Mouse (Mus musculus): Measurements from ENCODE around the gene Grin1.

Grin1 gene

DNA sequence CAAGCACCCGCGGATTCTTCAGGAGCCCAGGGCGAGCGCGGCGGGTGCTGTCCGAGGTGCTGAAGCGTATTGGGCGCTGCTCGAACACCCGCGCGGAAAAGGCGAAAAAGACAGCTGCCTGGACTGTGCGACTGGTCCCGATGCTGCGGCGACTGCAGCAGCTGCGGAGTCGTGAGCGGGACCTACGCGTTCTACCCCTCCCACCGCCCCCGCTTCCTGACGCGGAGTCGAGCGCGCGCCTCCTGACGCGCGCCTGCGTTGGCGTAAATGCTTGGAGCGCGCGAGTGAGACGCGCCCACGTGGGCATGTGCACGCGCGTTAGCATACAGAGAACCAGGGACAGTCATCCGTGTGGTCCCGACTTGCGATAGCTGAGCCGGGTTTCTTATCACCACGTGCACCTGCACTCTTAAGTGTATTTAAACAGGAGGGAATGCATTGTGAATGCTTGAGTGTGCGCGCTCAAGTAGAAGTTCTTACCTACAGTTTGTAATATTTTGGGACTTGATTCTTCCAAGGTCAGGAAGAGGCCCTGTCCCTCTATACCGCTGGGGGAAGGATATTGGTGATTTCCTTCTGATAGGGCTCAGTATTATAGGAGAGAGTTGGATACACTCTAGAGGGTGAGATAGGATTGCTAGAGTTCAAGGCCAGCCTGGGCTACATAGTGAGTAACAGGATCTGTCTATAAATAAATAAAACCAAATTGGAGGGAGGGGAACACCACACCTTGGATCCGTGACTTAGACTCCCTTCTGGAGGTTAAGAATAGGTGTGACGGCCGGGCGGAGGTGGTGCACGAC lies at the start of gene Grin1:
Grin1 (minus strand) TSS at position 217 of the 803 bp plus-strand sequence.
- in situ Hi-C loops (cut with MboI; ENCODE audit: low sequenced_read_pairs): no loop called here

DNA sequence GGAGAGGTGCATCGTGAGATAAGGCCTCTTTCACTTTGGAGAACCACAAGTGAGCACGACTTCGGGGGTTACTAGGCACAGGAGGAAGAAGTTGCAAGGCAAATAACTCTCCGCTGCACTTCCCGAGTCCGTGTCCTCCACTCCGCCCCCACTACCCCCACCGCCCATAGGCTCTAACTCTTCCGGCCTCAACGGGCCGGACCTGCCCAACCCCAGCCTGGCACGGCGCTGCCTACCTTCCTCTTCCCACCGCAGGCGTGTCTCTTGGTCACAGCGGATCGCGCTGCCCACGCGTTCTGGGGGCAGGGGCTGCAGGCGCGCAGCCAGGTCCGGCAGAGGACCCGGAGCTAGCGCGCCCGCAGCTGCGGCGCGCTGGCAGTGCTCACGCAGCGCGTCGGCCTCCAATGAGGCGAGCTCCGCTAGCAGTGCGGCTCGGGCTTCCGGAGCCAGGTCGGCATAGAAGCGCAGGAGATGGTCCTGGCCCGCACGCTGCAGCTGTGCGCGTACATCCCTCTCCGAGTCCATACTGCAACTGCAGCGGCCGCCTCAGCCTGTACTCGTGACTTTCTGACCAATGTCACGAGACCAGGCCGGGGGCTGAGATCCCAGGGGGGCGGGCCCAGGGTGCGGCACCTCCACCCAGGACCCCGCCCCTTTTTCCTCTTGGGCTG lies 46.2 kb upstream of the Grin1 start, which contains the start of gene Uap1l1:
Uap1l1 (minus strand) TSS at position 592 of the 671 bp plus-strand sequence.
- in situ Hi-C loops (cut with MboI; ENCODE audit: low sequenced_read_pairs): no loop called here

DNA sequence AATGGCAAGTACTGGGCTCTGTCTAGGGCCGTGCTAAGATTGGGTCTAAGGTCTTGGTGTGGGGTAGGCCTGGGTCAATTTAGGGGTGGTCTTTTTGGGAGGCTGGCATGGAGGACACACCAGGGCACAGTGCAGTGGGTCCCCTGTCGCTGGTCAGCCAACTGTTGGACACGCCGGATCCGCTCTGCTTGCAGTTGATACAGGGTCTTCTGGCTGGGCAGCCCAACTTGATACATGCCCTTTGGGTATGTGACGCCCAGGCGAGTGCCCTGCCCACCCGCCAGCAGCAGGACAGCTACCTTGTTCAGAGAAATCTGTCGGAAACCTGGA lies 45.7 kb upstream of the Grin1 start:
- in situ Hi-C loops (cut with MboI; ENCODE audit: low sequenced_read_pairs): no loop called here

DNA sequence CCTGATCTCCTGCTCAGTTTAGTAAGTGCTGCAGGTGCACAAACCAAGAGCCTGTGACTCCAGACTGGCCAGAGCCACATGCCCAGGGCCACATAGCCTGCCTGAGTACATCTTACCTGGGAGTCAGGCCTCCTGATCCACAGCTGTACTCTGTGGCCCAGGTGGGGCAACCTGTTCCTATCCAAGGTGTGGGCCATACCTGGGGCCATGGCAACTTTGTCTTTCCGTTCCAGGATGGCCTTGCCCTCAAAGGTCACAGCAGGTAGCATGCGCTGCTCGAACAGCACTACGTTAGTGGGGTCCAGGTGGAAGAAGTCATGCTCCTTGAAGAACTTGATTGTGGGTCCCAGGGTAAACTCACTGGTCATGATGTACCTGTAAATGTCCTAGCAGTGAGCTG lies 45.3 kb upstream of the Grin1 start:
- in situ Hi-C loops (cut with MboI; ENCODE audit: low sequenced_read_pairs): no loop called here

DNA sequence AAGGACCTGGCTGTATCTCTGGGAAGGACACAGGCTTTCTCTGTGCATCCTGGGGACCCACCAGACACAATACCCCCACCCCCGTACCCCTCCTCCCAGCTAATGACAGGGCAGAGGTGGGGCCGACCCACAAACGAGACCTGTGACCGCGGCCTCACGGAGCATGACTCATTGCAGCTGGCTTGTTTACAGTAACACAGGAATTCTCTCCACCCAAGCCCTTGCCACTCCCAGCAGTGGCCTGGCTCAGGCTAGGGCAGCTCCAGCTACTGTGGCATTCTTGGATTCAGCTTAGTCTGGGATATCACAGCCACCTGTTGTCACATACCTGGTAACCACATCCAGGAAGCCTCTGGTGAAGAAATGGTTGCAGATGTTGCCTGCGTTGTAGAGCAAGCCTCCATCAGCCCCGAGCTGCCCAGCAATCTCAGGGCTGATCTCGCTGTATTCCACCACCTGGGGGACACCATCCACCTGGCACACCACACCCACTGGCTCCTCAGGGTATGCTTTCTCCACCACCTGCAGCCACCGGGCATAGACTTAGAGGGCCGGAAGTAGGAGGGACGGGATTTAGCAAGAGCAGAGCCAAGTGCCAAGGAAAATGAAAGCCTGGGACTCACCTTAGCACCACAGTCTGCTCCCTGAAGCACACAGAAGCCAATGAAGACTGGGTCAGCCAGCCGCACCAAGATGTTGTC lies 44.6 kb upstream of the Grin1 start:
- in situ Hi-C loops (cut with MboI; ENCODE audit: low sequenced_read_pairs): no loop called here

DNA sequence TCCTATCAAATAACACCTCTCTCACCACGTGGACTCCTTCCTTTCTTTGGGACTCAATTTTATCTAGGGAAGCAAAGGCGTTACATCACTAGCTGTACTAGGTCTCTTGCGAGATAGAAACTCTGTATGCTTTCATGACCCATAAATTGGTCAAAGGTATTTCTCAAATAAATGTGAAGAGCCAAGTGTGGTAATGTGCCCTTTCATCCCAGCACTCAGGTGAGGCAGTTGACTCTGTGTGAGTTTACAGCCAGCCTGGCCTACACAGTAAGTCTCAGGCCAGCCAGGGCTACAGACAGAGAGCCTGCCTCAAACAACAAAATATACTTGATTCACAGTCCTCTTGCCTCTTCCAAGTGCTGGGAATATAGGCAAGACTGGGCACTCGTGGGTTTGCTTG lies 40.9 kb upstream of the Grin1 start:
- in situ Hi-C loops (cut with MboI; ENCODE audit: low sequenced_read_pairs): no loop called here

DNA sequence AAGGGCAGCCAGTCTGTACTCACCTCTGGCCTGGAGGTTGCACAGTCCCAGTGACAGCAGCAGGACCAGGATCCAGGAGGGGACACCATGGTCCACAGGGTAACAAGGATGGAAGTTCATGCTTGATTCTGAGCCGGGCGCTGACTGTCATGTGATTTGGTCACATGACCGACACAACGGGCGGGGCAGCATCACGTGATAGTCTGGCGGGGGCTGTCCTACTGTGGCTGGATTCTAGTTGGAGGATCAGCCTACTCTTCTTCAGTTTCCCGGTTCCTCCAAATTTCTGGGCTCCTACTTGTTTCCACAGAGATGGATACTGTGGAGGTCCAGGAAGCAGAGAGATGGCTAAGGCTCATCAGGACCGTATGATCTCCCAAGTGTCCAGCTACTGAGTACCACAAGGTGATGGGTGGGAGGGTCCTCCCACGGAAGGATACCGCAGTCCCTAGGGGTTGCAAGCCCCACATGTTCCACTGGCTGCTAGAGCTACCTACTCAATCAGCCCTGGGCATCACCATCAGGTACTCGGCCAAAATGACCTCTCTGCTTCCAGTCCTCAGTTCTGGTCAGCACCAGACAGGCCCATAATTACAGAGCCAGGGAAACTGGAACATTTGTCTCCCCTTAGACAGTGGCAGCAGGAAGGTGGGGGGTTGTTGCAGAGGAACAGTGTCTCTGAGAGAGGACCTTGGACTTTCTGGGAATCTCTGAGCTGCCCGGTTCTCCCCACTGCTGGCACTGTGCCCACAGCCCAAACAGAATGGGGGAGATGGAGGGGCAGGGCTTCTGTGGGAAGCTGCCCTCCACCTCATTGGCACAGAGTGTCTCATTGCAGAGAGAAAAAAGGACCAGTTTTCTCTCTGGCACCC lies 37.5 kb upstream of the Grin1 start, which contains the start of gene Dpp7:
Dpp7 (minus strand) TSS at position 152 of the 872 bp plus-strand sequence.
- in situ Hi-C loops (cut with MboI; ENCODE audit: low sequenced_read_pairs): no loop called here

DNA sequence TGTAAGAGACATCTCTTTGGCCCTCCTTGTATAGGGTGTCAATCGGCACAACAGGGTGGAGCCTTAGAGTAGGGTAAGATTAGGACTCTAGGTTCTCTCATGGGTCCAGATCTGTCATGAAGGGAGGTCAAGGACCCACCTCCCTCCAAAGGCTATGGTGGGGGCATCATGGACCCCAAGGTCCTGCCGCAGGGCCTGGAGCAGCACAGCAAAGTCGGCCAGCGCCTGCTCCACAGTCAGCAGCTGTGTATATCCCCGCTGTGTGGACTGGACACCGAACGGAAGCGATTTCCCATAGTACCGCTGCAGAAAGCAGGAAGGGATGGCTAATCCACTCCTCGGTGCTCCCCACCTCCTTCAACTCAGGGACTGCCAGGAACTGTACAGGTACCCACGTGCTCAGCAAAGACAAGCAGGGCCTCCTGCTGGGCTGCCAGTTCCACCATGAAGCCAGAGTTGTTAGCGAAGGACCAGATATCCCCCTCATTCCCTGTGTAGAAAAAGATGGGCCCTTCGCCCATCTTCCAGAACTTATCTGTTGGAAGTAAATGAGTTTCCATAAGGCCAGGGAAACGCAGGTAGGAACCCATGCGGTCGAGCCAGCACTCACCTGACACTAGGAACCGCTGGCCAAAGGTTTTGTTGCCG lies 36.6 kb upstream of the Grin1 start:
- in situ Hi-C loops (cut with MboI; ENCODE audit: low sequenced_read_pairs): no loop called here

DNA sequence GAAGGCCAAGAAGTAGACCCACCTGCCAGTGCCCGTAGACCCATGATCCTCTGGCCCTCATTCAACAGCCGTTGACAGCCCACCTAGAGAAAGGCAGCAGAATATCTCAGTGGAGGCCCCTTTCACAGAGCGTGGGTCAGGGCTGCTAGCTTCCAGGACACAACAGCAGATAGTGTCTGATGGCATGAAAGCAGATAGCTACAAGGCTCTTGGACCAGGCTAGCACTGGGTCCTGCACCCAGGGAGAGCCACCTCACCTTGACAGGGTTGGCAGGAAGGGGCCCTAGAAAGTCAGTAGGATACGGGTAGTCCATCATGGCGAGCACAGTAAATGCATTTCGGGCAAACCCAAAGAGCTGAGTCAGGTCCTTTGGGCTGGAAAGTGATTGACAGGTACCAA lies 35.2 kb upstream of the Grin1 start:
- in situ Hi-C loops (cut with MboI; ENCODE audit: low sequenced_read_pairs): no loop called here

DNA sequence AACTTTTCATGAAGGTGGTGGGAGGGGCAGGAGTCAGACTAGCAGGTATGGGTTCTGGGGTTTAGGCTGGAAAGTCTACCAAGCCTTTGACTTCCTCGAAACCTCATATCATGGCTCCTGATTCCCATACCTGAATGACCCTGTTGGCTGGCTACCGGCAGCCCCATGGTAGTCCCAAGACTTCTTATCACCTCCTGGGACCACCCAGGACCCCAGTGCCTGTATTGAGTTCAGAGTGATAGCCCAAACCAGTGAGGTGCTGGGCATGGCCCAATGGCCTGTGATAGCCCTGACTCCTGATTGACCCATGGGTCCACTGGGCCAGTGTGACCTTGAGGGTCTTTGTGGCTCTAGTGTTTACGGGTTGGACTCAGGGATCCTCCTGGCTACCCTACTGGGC lies 31.7 kb upstream of the Grin1 start:
- in situ Hi-C loops (cut with MboI; ENCODE audit: low sequenced_read_pairs): no loop called here

DNA sequence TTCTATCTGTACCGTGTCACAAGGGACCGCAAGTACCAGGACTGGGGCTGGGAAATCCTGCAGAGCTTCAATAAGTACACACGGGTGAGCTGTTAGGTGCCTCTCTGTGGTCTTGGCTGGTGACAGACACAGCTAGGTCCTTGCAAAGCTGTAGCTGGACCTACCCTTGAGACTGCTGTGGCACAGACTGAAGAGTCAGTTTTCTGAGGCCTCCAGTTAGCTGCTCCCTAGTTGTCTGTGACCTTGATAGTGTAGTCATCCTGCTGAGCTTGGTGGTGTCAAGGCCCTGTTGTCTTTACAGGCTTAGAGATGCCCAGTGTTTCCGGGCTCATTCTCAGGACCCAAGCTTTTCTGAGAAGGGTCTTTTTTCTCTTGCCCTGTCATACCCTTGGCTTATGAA lies 30.5 kb upstream of the Grin1 start:
- in situ Hi-C loops (cut with MboI; ENCODE audit: low sequenced_read_pairs): no loop called here

DNA sequence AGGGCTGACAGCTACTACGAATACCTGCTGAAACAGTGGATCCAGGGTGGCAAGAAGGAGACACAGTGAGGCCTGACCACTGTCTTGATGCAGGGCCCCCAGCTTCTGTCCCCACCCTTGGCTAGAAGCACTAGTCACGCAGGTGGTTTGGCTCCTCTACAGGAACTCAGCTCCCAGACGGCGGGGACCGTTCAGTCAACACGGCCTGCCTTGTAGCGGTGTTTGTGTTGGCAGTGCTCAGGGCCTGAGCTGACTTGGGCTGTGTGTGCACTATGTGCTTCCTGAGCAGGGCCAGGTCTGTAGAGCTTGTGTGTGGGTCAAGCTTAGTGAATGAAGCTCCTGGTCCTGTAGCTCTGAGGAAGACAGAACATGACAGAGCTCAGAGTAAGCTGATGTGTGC lies 29.2 kb upstream of the Grin1 start:
- in situ Hi-C loops (cut with MboI; ENCODE audit: low sequenced_read_pairs): no loop called here

DNA sequence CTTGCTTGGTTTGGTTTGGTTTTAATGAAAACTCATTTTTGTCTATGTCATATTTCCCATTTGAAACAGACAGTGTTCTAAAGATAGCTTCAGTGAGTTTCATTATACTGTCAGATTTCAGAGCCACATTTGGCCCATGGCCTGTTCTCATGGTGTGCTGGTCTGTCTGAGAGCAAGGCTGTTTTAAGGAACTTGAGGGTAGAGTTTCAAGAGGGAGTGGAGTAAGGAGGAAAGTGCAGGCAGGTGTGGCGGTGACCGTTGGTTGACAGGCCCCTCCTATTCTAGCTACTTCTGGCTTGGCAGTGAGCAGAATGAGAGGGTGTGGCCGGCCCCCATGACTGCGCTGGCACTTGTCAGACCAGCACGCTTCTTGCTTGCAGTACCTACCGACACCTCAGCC lies 19.3 kb upstream of the Grin1 start:
- in situ Hi-C loops (cut with MboI; ENCODE audit: low sequenced_read_pairs): no loop called here

DNA sequence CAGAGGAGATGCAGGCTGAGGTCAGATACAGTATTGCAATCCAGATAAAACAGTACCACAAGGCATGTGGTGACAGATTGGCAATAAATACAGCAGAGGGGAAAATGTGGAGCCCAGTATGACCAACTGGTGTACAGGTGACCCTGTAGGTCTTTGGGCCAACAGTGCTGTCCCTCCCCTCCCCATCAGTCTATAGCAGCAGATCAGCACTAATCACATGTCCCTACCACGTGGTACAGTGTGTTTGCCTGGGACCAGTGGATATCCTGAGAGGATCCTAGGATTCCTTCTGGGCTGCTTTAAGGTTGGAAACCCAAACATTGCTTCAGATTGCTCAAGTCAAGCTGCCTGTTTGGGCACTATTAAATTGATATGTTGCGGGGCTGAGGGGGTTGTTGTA lies 14.6 kb upstream of the Grin1 start:
- in situ Hi-C loops (cut with MboI; ENCODE audit: low sequenced_read_pairs): no loop called here

DNA sequence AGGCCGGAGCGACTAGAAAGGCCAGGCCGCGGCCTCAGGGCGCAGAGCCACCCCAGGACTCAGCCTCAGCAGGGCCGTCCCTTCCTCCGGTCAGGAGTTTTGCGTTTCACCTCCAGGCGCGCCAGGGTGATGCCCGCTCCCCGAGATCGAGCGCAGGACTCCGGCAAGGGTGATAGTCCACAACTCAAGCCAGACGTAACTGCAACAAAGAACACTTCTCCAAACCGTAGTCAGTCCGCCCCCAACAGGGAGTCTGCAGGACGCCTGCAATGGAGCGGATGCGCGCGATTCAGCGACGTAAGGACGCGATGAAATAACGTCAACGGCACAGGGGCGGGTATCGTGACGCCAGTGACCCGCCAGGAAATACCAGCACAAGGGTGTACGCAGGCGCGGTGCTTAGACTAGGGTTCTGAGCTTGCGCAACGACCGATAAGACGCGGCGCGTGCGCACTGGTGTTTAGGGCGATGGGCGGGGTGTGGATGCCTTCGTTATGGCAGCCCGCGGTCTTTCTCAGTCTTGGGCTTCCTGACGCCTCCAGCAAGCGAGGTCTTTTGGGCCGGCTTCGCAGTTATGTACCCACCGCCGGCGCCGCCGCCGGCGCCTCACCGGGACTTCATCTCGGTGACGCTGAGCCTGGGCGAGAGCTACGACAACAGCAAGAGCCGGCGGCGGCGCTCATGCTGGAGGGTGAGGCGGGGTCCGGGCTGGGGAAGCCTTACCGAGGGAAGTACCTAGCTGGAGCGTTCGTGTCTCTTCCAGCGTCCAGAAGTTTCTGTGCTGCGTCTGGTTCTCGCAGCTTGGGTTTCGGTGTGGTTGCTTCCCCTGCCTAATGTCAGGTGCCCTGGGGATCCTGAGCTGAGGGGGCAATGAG lies 13.5 kb upstream of the Grin1 start, which contains the start of gene Man1b1:
Man1b1 (plus strand) TSS at position 53 of the 875 bp plus-strand sequence.
- in situ Hi-C loops (cut with MboI; ENCODE audit: low sequenced_read_pairs): no loop called here

DNA sequence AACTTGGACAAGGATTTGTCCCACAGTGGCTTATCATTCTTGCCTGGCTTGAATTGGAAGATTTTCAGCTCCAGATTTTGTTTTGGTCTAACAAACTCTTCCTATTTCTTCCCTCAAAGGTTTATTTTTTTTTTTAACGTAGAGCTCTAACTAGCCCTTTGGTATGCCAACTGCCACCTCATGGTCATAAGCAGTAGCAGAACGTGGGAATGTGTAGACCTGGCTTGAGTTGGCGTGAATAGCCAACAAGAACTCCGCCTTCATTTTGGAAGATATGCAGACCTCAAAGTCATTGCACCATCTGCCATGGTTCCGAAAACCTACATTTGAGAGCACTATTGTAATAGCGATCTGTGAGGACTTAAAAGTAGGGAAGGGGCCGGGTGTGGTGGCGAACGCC lies 12.5 kb upstream of the Grin1 start:
- in situ Hi-C loops (cut with MboI; ENCODE audit: low sequenced_read_pairs): no loop called here

DNA sequence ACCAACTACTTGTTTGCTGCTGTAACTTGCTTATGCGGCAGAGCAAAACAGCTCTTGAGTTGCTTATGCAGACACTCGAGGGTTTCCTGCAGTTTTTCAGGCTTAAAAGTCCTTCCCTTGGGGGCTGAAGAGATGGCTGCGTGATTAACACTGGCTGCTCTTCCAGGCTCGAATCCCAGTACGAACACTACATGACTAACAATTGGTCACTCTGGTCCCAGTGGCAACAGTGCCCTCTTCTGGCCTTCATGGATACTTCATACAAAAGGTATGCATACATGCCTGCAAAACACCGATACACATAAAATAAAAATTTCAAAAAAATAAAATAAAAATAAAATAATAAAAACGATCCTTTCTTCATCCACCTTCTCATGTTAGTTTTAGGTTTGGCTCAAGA lies 9.5 kb upstream of the Grin1 start:
- in situ Hi-C loops (cut with MboI; ENCODE audit: low sequenced_read_pairs): no loop called here

DNA sequence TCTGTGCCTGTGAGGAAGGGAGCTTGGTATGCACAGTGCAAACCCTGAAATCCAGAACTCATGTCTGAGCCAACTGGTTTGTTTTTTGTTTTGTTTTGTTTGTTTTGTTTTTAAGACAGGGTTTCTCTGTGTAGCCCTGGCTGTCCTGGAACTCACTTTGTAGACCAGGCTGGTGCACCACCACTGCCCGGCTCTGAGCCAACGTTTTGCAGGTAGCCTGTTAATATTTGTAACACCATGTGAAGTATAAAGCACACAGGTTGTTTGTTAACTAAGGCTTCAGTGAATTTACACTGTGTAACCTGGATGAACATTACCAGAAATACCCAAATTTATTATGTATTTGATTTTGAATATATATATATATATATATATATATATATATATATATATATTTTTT lies 7.0 kb upstream of the Grin1 start:
- in situ Hi-C loops (cut with MboI; ENCODE audit: low sequenced_read_pairs): no loop called here

DNA sequence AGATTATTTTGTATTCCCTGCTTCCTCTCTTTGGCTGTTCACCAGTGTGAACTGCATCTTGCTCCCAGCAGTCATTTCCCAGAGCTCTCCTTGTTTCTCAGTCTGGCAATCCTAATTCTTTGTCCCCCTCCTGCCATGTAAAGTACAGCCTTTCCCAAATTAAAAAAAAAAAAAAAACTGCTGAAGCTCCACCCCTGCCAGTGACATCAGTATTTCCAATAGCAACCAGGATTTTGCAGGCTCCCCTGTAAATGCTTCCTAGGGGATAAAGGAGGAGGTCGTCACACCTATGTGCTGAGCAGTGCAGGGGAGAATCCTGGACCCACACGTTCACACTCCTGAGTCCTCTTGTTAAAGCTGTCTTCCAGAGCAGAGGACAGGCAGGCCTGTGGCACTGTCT lies 1.1 kb upstream of the Grin1 start:
- in situ Hi-C loops (cut with MboI; ENCODE audit: low sequenced_read_pairs): no loop called here

Data from CH12F3 (cell line).